Mouse (Mus musculus) small intestine, adult 2 months (tissue): Measurements from ENCODE around the gene Slc23a2.

Experiments used
- CTCF ChIP-seq: fragments of 200-500 bp; IDR thresholded peaks from 2 replicates; pipeline ENCODE4 v1.5.1; 2012; ENCODE audit warnings: low read depth, mild to moderate bottlenecking, control low read depth, inconsistent platforms, low read length, moderate library complexity, mixed read lengths; ENCODE audit not compliant: insufficient replicate concordance, insufficient read length; ENCODE audit errors: extremely low read depth
- POLR2A ChIP-seq: fragments of 200-500 bp; IDR thresholded peaks from 2 replicates; pipeline ENCODE4 v1.6.1; 2012; ENCODE audit warnings: low read depth, mild to moderate bottlenecking, control low read depth, inconsistent platforms, low read length, moderate library complexity

- TF ChIP-seq CTCF (no peak), POLR2A (no peak)
These were observed 100.3 kb downstream of the Slc23a2 start for GRCm38 (mm10) chr2:132044320-132045274.
